Mouse (Mus musculus): ENCODE measurements around the gene Klhl10.

- no peak for TF ChIP-seq CTCF (IDR thresholded peaks at IDR 0.05; ENCODE audit: control insufficient read depth, insufficient read depth, insufficient read length)
- no peak for TF ChIP-seq CEBPB (IDR thresholded peaks at IDR 0.05; ENCODE audit: low read depth)
- TF ChIP-seq USF1 (IDR thresholded peaks at IDR 0.05; ENCODE audit: low read depth) = no peak
- TF ChIP-seq MAX (IDR thresholded peaks at IDR 0.05) = no peak
Measured at GRCm38 (mm10) chr11:100500241-100500640, 58.5 kb downstream of the Klhl10 start.

Measured in C2C12 (cell line).